Mouse (Mus musculus) gastrocnemius, postnatal 25 days (tissue): ENCODE measurements around the gene Ppil1. TPM values are rescaled to one million over a fixed set of nuclear protein-coding genes. Genes with fewer than 3 reads are reported as not detected.

Experiments
- total RNA-seq, 2 experiments: library from RNA; stranded (reverse); gene quantifications; 1 replicate in 1 of 2; 2 replicates in 1 of 2; pipeline ENCODE4 v1.2.3; 2021

The Ppil1 gene
- total RNA-seq, 2 experiments from 2014 or later, result 7.8 TPM

Other genes starting within 250 kb of the Ppil1 start
- gene Srsf3, start 231.6 kb downstream of the Ppil1 start, total RNA-seq, result 10 to 100 TPM; 36.4 to 48.2 TPM
- 10 to 100 TPM; 30.4 to 42.0 TPM for gene Cdkn1a, start 173.2 kb downstream of the Ppil1 start, total RNA-seq
- gene Rab44, start 150.0 kb downstream of the Ppil1 start, total RNA-seq, result under 1 TPM; 0.33 to 0.78 TPM
- gene Cpne5, start 26.0 kb downstream of the Ppil1 start, total RNA-seq, result under 1 TPM in 1 of 2 experiments, not detected in 1; 0.13 TPM
- gene BC004004, start 4.6 kb upstream of the Ppil1 start, total RNA-seq, result 100 to 1,000 TPM; 102 to 122 TPM
- gene Pi16, start 53.5 kb upstream of the Ppil1 start, total RNA-seq, result 10 to 100 TPM; 27.9 to 47.2 TPM
- 100 to 1,000 TPM; 104 to 106 TPM for gene Mtch1, start 83.7 kb upstream of the Ppil1 start, total RNA-seq
- gene Fgd2, start 96.7 kb upstream of the Ppil1 start, total RNA-seq, result 1 to 10 TPM; 1.2 to 1.6 TPM
- 10 to 100 TPM; 11.1 to 17.5 TPM for gene Pim1, start 226.6 kb upstream of the Ppil1 start, total RNA-seq